Mouse (Mus musculus): ENCODE measurements around the gene D6Ertd527e.

DNA sequence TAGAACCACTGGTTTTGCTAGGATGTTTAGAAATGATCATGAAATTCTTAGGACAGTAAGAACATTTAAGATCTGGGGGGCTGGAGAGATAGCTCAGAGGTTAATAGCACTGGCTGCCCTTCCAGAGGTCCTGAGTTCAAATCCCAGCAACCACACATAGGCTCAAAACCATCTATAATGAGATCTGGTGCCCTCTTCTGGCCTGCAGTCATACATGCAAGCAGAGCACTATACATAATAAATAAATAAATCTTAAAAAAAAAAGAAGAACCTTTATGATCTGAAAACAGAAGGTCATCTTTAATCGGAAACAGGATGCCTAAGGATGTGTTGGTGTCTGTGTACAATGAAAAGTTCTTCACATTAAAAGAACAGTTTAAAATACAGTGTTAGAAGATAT lies 44.8 kb upstream of the D6Ertd527e start:
- no peak for TF ChIP-seq CTCF (IDR thresholded peaks at IDR 0.05; ENCODE audit: borderline replicate concordance, insufficient read depth, low read depth, low read length)
- TF ChIP-seq POLR2A (IDR thresholded peaks at IDR 0.05; ENCODE audit: borderline replicate concordance, insufficient read depth, low read length): no peak

All from cerebellum, adult 2 months (tissue).